Mouse (Mus musculus) mammary gland, adult 2 months (tissue): Measurements from ENCODE around the gene Tex36. TPM values are rescaled to one million over a fixed set of nuclear protein-coding genes. Genes with fewer than 3 reads are reported as not detected.

Experiments
- polyA plus RNA-seq: library from polyadenylated mRNA; depleted of rRNA; stranded (reverse); fragments of >200 nt; gene quantifications from 2 replicates; pipeline ENCODE4 v1.2.3, GENCODE M21; 2012; ENCODE audit warnings: low replicate concordance; rRNA removed

The Tex36 gene
- not detected in 2 replicates for polyA plus RNA-seq

DNA sequence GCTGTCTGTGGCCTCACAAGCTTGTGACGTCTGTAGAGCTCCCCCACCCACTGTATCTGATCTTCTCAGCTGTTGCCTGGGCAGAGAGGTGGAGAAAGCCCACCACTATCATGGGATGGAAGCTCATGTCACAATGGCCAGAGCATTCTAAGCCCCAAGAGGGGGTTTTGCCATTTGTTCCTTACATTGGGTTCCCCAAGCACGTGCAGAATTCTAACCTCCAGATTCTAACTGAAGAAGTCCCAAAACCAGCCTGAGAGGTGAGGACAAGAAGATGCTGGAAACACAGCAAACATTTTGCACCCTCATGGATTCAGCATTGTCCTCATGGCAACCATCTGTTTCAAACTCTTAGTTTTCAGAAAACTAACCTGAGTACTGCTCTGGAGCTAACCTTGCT lies at the start of gene Tex36:
TSS of gene Tex36 (minus strand) at position 101 of the 400 bp plus-strand sequence.

DNA sequence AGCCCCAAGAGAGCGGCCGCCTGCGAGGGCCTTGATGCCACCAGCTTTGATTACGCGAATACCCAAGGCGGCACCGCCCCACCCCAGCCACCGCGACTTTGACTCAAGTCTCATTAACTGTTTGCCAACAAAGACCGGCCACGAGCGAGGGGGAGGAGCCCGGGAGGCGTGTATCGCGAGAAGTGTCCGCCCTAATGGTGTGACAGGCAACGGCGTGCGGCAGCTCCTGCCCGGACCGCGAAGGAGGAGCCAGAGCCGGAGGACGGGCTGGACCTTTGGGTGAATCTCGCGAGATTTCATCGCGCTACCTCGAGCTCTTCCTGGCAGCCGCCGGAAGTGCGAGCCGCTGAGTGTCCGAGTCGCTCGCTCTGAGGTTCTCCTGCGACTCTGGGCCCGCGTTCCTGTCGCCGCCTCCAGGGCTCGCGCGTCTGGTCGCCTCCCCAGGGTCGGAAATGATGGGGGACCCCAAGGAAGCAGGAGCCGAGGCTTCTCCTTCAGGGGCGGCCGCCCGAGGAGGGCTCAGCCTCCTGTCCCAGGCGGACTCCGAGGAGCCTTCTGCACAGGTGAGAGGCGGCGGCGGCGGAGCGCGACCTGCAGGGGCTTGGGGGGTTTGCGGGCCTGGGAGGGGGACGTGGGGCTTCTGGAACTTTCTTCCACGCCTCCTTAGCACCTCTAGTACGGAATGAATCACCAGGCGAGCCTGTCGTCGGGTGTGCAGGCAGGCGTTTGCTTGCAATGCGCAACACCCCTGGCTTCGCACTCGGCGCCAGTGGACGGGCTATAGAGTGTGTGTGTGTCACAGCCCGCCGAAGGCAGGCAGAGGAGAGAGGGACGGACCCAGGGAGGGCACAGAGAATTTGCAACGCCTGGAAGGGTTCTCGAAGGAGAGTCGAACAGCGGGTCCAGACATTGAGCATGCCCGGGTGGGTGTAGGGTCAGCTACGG lies 35.7 kb upstream of the Tex36 start, which contains the start of gene Edrf1:
TSS of gene Edrf1 (plus strand) at position 183 of the 945 bp plus-strand sequence.

Other genes starting within 250 kb of the Tex36 start
- 5.0 and 9.7 TPM in 2 replicates for gene Edrf1, start 35.4 kb upstream of the Tex36 start, polyA plus RNA-seq
- gene Mmp21, start 77.9 kb upstream of the Tex36 start, polyA plus RNA-seq, result not detected in 2 replicates
- 13.6 and 31.1 TPM in 2 replicates for gene Bccip, start 107.2 kb upstream of the Tex36 start, polyA plus RNA-seq
- gene Uros, start 107.9 kb upstream of the Tex36 start, polyA plus RNA-seq, result 14.6 and 31.6 TPM in 2 replicates
- gene Fank1, start 174.7 kb upstream of the Tex36 start, polyA plus RNA-seq, result 0.11 TPM in 1 of 2 replicates, not detected in the other
- 24.7 and 60.9 TPM in 2 replicates for gene Dhx32, start 180.6 kb upstream of the Tex36 start, polyA plus RNA-seq